Mouse (Mus musculus) T-helper 17 cell (primary cell): ENCODE data around the gene Tex13b.
"Not testable (repeated sequence)": the region's sequence is repeated elsewhere in the genome, so short reads cannot be mapped to it uniquely, and the experiment has no call there.

Experiments
- in situ Hi-C, 2 experiments: fragments of 300-600 bp; cut with MboI, MseI; formaldehyde crosslinking; loops; 1 replicate in 1 of 2; 2 replicates in 1 of 2; pipeline ENCODE4 v1.15.1; 2025; ENCODE audit warnings: high pct_unique_total_duplicates in 2 of 2

The Tex13b gene

DNA sequence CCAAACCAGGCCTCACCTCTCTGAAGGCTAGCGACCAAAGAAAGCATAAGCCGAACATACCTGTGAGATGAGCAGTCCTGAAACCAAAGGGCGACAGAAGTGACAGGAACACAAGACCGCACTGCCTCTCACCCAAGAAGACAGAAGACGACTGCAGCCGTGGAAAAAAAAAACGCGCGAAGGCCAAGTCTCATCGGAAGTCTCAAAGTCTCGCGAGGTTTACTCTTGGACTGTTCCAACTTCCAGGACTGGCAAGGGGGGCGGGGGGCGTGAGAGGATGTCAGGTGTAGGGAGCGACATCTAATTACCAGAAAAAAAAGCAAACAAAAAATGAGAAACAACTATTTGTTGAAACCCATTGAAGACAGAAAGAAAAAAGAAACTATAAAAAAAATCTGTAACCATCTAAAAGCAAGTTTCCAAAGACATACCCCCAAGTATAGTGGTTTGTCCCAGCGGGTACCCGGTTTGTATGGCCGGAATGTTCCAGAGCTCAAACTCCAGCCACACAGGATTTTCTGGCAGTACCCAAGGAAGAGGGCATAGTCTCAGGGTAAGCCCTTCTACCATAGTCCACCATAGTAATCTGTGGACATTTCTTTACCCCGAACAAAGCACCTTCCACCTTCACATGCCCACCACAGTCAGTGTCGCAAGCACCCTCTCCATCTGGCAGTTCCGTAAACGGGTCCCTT lies at the start of gene Tex13b:
Gene Tex13b, minus strand, starts transcription at position 122 of the 695 bp plus-strand sequence.
- in situ Hi-C loops, result no loop called here

DNA sequence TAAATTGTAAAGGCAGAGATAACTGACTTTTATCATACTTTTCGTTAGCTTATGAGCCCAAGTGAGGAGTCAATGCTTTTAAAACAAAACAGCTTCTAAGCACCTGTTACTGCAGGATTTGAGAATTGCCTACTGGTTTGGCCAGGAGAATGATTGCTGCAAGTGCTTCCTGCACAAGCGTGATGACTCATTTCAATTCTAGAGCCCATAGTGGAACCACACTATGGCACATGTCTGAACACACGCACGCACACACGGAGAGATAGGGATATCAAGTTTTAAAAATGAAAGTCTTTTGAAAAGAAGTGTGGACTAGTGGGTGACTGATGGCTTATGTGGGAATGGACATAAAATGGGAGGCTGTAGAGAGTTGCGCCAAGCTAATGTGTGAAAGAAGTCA lies 49.5 kb upstream of the Tex13b start:
- in situ Hi-C loops, result loop anchor here in 1 of 2 experiments (5.0 kb wide), 1 partner anchor 545 kb away; no protein-coding TSS in a partner anchor

DNA sequence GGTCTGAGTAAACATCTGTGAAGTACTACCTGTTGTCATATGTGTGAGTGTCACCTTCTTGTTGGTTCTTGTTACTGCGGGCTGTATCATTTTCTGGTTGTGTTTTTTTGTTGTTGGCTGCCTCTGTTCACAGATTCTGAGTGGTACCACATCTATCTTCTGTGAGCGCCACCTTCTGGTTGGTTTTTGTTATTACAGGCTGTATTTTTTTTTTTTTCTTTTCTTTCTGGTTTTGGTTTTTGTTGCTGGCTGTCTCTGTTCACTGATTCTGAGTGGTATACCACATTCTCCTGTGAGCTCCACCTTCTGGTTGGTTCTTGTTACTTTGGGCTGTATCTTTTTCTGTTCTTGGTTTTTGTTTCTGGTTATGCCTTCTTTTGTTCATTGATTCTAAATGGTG lies 44.2 kb upstream of the Tex13b start:
- in situ Hi-C loops, result no loop called here

DNA sequence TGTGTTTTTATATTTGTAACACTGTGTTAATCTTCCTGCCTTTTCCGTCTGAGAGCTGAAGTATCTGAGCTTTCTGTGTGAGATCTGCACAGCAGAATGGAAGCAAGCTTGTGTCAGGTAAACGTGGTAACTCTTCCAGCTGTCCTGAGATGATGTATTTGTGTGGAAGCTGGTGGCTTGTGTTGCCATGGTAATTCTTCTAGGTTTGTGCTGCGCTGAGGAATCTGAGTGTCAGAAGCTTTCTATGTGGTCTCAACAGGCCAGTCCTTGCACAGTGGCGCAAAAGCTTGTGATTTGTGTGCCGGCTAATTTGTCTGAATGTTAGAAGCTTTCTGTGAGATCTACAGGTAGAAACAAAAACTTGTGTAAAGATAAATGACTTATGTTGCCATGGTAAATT lies 43.8 kb upstream of the Tex13b start:
- in situ Hi-C loops, result not testable (repeated sequence)

DNA sequence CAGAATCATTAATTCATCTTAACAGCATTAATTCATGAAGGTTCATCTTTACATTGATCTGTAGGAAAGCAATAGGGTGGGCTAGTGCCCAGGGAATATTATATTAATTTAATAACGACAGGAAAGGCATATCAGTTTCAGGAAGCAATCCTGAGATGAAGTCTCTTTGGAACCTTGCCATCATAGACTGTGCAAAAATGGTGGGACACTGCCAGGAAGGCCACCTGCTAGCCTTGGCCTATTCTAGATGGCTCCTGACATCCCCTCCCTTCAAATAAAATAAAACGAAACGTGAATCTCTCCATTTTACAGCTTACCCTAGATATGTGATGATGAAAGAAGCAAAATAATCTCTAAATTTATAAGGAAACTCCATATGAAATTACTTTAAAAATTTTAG lies 41.3 kb upstream of the Tex13b start:
- in situ Hi-C loops, result no loop called here

DNA sequence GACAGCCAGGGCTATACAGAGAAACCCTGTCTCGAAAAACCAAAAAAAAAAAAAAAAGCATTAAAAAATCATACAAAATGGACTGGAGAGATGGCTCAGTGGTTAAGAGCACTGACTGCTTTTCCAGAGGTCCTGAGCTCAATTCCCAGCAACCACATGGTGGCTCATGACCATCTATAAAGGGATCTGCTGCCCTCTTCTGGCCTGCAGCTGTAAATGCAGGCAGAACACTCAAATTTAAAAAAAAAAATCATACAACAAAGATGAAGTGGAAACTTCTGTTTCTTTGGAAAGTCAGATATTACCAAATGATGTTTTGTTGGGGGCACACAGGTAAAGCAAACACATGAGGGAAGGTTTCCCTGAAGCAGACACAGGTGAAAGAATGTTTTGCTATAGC lies 32.2 kb upstream of the Tex13b start:
- in situ Hi-C loops, result not testable (repeated sequence)

DNA sequence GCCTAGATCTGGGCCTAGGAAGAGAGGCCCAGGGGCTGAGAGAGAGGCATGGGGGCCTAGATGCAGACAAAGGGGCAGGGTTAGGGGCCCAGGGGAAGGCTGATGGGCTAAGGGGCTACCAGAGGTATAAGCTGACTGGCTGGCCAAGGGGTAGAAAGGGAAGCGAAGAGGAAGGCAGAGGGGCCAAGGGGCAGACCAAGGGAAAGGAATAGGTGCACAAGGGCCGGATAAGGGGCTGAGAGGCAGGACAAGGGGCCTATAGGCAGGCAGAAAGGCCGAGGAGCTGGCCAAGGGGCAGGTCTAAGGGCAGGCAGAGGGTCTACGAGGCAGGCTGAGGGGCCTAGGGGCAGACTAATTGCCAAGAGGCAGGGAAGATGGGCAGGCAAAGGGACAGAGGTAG lies 26.7 kb upstream of the Tex13b start:
- in situ Hi-C loops, result loop anchor here in 1 of 2 experiments (5.0 kb wide), 1 partner anchor 348 kb away; no protein-coding TSS in a partner anchor

DNA sequence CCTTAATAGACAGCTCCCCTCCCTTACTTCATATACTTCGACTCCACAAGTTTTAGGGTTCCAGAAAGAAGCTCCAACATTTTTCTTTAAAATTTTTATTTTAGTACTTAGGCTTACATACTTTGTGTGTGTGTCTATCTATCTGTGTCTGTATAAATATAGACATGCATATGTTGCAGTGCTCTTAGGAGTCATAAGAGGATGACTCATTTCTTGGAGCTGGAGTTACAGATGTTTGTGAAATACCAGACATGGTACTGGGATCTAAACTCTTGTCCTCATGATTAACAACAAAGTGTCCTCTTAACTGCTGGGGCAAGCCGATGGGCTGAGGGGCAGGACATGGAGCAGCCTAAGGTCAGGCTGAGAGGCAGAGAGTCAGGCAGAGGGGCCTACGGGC lies 24.8 kb upstream of the Tex13b start:
- in situ Hi-C loops, result no loop called here

DNA sequence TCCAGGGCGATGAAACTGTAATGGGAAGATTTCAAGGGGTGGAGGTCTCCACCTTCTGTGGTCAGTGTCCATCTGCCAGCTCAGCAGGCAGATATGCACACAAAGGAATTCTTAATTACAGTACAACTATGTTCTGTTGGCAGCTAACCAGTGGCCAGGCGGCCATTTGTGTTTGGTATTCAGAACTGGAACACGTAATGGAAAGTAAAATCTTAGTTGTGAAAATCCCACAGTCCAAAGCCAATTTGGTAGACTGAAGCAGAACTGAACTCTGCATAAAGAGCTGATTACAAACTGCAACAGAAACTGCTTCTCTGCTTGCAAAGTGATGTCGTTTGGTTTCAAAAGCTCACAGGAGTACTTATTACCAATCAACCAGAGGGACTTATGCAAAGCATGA lies 18.5 kb upstream of the Tex13b start:
- in situ Hi-C loops, result no loop called here

DNA sequence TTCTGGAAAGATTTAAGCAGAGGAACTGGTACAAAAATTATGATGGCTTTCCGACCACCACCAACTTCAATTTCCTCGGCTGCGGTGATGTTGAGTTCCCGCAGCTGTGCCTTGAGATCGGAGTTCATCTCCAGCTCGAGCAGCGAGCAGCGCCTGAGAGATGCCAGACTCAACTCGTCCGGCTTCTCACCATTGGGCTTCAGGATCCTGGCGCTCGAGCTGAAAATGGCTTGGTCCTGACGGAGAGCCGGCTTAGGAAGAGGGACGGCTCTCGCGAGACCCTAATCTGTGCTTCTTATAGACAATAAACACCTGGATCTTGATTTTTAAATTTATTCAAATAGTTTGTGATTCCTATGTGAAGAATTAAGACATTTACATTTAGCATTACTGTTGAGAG lies 9.1 kb upstream of the Tex13b start:
- in situ Hi-C loops, result no loop called here

DNA sequence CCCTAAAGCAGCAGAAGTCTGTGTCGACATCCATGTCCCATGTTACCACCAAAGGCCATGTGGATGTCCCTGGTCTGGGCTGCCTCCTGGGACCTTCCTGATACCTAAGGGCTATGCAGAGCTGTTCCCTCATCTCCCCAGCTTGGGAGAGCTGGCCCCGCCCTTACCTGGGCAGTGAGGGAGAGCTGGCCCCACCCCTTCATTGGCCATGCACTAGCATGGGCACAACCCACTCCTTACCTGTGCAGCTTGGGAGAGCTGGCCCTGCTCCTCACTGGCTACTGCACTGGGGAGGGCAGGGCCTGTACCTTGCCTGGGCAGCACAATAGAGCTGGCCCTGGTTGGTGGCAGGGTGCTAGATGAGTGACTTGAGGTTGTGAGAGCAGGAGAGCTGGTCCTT lies 7.9 kb downstream of the Tex13b start:
- in situ Hi-C loops, result no loop called here

DNA sequence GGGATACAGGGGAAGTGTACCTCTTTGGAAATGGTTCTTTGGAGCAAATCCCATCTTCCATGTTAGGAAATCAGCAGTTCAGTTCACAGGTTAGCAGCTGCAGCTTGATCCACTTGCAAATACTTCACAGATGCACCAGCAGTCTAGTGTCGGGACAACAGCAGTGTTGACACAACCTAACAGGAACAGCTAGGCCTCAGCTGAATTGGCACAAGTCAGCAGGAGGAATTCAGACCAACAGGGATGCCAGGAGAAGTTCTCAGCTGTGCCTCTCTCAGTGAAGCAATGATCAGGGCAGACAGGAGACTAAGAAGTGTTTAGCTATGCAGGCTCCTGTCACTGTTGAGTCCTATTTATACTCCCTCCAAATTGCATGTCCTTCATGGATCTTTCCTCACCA lies 43.4 kb downstream of the Tex13b start:
- in situ Hi-C loops, result no loop called here
